Mouse (Mus musculus) CD8-positive naive resting alpha-beta T cell, adult 2 months (primary cell): Measurements from ENCODE around the gene Zfp687.

Experiments used
- DNase-seq, 2 experiments: peaks; one replicate each; pipeline ENCODE4 v3.0.0; 2022; ENCODE audit warnings: low read depth in 2 of 2, low spot score in 2 of 2

Gene Zfp687

GRCm38 (mm10) chr3:94965878-94966277 lies 49.4 kb downstream of the Zfp687 start:
- DNase-seq, result no peak

- no peak for DNase-seq
These were observed 50.3 kb downstream of the Zfp687 start for GRCm38 (mm10) chr3:94964989-94965388.

- no peak for DNase-seq
These were observed 54.9 kb downstream of the Zfp687 start for GRCm38 (mm10) chr3:94960322-94960721.

- no peak for DNase-seq
These were observed 55.4 kb downstream of the Zfp687 start for GRCm38 (mm10) chr3:94959871-94960270.

GRCm38 (mm10) chr3:94958295-94958694 lies 57.0 kb downstream of the Zfp687 start:
- DNase-seq, result no peak
